Comparison of ENCODE assay signal across 12 mouse cellular contexts in genomic region chr3:158195426-158195825, GRCm38 (mm10).
"Had no signal": no experiment of that assay in that cellular context is flagged by ENCODE, and none has a peak within 500 bp of the region (broad histone marks: within the 10 kb centered on the region; RNA-seq: fewer than 3 reads in every experiment).

No protein-coding gene starts in this region.

- H3K4me3 ChIP-seq: kidney, embryonic 15.5 days; left cerebral cortex, adult 2 months; limb, embryonic 10.5 days; liver, embryonic 15.5 days; midbrain, embryonic 10.5 days; myocyte; neural tube, embryonic 12.5 days had no signal

- H3K27me3 ChIP-seq: kidney, embryonic 15.5 days; liver, embryonic 15.5 days; neural tube, embryonic 12.5 days had no signal

- H3K36me3 ChIP-seq: kidney, embryonic 15.5 days; limb, embryonic 10.5 days; liver, embryonic 15.5 days; midbrain, embryonic 10.5 days; neural tube, embryonic 12.5 days had no signal

- DNase-seq: kidney, adult 2 months; kidney, postnatal 14 days; midbrain, embryonic 14.5 days; thymus, adult 18-20 months; thymus, postnatal 14 days had no signal

- H3K9me3 ChIP-seq: kidney, embryonic 15.5 days; limb, embryonic 10.5 days; liver, embryonic 15.5 days; midbrain, embryonic 10.5 days; neural tube, embryonic 12.5 days had no signal

- H3K4me1 ChIP-seq: kidney, embryonic 15.5 days; limb, embryonic 10.5 days; liver, embryonic 15.5 days; midbrain, embryonic 10.5 days; neural tube, embryonic 12.5 days had no signal

- H3K4me2 ChIP-seq: kidney, embryonic 15.5 days; liver, embryonic 15.5 days; neural tube, embryonic 12.5 days had no signal

- H3K27ac ChIP-seq: kidney, embryonic 15.5 days; left cerebral cortex, adult 2 months; limb, embryonic 10.5 days; liver, embryonic 15.5 days; midbrain, embryonic 10.5 days; neural tube, embryonic 12.5 days had no signal

- H3K9ac ChIP-seq: kidney, embryonic 15.5 days; liver, embryonic 15.5 days; neural tube, embryonic 12.5 days had no signal
